Mouse (Mus musculus): ENCODE results near the gene Treml1. TPM values are rescaled to one million over a fixed set of nuclear protein-coding genes. Genes with fewer than 3 reads are reported as not detected.

Treml1 gene
- polyA plus RNA-seq, 1 experiment from 2014 or later, result 18.8 TPM

DNA sequence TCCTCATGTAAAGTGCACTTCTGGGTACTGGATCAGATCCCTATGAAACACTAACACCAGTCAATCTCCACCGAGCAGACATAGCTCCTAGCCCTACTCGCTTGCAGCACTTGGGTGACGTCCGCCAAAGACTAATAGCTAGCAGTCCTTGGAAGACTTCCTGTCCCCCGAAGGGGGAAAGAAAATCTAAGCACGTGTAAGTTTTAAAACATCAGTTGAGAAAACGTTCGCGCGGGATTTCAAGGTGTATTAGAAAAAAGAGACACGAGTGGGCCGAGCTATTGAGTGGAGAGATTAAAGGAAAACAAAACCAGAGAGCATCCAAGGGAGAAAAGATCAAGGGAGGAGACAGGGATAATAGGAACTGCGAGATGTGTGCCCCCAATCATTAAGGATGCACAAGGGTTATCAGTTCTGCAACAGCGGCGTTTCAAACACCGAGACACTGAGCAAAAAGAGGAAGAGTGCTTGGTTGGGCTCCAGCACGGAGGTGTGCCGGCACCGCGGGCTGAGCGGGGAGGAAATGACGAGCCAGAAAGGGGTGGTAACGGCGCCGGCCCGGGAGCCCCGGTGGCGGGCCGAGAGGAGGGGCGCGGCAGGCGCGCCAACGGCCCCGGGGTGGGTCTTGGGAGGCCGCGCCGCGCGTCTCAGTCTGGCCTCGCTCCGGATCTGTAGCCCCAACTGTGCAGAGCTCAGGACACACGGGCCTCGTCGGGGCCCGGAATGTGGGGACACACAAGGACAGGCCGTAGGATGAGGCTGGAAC lies 49.0 kb downstream of the Treml1 start:
- Histone ChIP-seq H3K4me1 (ENCODE audit: insufficient read depth) (peaks cover 34% of the 10 kb centered on the region), H3K9me3 (ENCODE audit: low read length) (no peaks in the 10 kb centered on the region), H3K27ac (ENCODE audit: low read depth) (peak overlapping the region; percentile 100), H3K9ac (replicated peaks) (peak overlapping the region; percentile 99), H3K4me2 (ENCODE audit: low read depth, low read length) (peak overlapping the region; percentile 87), H3K4me3 (ENCODE audit: low read depth, low read length) (peak overlapping the region; percentile 94), H3K27me3 (ENCODE audit: insufficient read depth, low read length) (no peaks in the 10 kb centered on the region), H3K36me3 (replicated peaks; ENCODE audit: insufficient read depth, low read length) (peaks cover 18% of the 10 kb centered on the region)
- WGBS (ENCODE audit: insufficient replicate concordance), result under 1% methylated on average over 47 of the region's 47 CpGs
- no peak for TF ChIP-seq CTCF (IDR thresholded peaks at IDR 0.05; ENCODE audit: low read depth)
- TF ChIP-seq EP300 (IDR thresholded peaks at IDR 0.05; ENCODE audit: low read depth), result 0 out of 2 replicates have a peak, but pooled peaks have one; percentile 27
- DNase-seq (peak; percentile 90), ATAC-seq (peak; percentile 47)

DNA sequence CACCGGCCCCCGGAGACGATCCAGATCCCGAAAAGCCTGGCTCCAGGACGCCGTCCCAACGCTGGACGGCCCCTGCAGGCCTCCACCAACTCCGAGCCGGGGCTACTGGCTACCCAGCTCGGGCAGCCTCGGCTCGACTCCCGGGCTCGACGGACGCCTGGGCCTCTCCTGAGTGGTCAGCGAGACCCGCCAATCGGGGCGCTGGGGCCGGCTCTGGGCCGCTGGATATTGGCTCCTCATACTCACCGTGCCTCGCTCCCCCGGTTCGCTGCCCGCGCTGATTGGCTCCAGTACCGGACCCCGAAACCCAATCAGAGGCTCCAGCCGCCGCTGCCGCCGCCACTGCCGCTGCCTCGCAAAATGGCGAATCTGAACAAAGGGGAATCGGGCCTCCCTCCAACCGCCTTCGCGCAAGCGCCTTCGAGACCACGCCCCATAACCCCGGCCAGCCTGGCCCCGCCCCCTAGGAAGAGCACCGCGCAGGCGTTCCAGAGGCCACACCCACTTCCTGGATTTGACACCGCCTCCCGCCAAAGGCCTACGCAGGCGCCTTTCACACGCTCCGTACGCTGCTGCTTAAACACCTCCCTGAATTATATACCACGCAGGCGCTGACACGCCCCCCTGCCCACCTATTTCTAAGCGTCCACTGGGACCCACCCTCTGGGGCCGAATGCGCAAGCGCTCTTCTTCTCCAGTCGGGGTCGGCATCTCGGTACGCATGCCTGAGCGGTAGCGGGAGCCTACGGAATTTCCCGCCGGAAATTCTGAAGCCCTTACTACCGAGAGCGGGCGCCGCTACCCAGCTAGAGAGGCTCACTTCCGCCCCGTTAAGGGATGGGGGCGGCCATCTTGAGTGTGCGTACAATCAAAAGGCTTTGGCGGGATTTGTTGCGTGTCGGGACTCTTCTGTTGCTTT lies 49.9 kb downstream of the Treml1 start, which contains the start of the genes Nfya and Oard1:
Gene Nfya, minus strand, starts transcription at position 527 of the 919 bp plus-strand sequence.
Gene Oard1, plus strand, starts transcription at position 635 of the 919 bp plus-strand sequence.
- peaks cover 26% of the 10 kb centered on the region for H3K36me3 ChIP-seq (replicated peaks; ENCODE audit: insufficient read depth, low read length)
- H3K4me2 ChIP-seq (ENCODE audit: low read depth, low read length), result peak within 1 kb of the TSS; percentile 87
- DNase-seq, result peak; percentile 100
- H3K27me3 ChIP-seq (ENCODE audit: insufficient read depth, low read length), result no peaks in the 10 kb centered on the region
- peak within 1 kb of the TSS; percentile 100 for H3K27ac ChIP-seq (ENCODE audit: low read depth)
- TF ChIP-seq CTCF (IDR thresholded peaks at IDR 0.05; ENCODE audit: low read depth), result no peak
- peak; percentile 51 for TF ChIP-seq EP300 (IDR thresholded peaks at IDR 0.05; ENCODE audit: low read depth)
- H3K4me3 ChIP-seq (ENCODE audit: low read depth, low read length), result peak within 1 kb of the TSS; percentile 94
- H3K4me1 ChIP-seq (ENCODE audit: insufficient read depth), result peaks cover 34% of the 10 kb centered on the region
- WGBS (ENCODE audit: insufficient replicate concordance), result under 1% methylated on average over 77 of the region's 84 CpGs
- H3K9ac ChIP-seq (replicated peaks), result peak within 1 kb of the TSS; percentile 99
- H3K9me3 ChIP-seq (ENCODE audit: low read length), result no peaks in the 10 kb centered on the region
- ATAC-seq, result peak; percentile 88

DNA sequence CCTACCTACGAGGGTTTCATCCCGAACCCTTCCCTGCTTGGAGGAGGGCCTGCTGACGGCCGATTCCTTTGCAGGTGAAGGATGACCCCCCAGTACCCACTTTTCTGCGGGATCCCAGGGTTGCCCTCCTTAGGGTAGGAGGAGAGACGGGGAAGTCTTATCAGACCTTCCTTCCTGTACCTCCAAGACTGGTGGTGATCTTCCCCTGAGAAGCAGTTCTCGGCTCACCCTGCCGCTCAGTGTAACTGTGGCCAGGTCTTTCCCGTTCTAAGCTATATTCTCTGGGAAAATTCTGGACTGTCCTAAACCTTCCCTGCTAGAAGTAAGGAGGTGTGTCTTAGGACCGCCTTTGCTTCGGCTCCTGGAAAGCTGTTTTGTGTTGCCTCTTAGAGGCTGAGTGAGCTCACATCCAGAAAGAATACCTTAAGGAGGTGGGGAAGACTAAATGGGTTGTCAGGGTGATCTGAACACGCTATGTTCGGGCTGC lies 50.6 kb downstream of the Treml1 start:
- Histone ChIP-seq H3K36me3 (replicated peaks; ENCODE audit: insufficient read depth, low read length) (peaks cover 33% of the 10 kb centered on the region), H3K9ac (replicated peaks) (peak overlapping the region; percentile 78), H3K27ac (ENCODE audit: low read depth) (peak overlapping the region; percentile 100), H3K27me3 (ENCODE audit: insufficient read depth, low read length) (no peaks in the 10 kb centered on the region), H3K4me2 (ENCODE audit: low read depth, low read length) (peak overlapping the region; percentile 66), H3K4me3 (ENCODE audit: low read depth, low read length) (peak overlapping the region; percentile 94), H3K4me1 (ENCODE audit: insufficient read depth) (peaks cover 34% of the 10 kb centered on the region), H3K9me3 (ENCODE audit: low read length) (no peaks in the 10 kb centered on the region)
- under 1% methylated on average over 13 of the region's 13 CpGs for WGBS (ENCODE audit: insufficient replicate concordance)
- ATAC-seq (no peak), DNase-seq (no peak)
- TF ChIP-seq EP300 (IDR thresholded peaks at IDR 0.05; ENCODE audit: low read depth), result no peak
- TF ChIP-seq CTCF (IDR thresholded peaks at IDR 0.05; ENCODE audit: low read depth), result no peak

DNA sequence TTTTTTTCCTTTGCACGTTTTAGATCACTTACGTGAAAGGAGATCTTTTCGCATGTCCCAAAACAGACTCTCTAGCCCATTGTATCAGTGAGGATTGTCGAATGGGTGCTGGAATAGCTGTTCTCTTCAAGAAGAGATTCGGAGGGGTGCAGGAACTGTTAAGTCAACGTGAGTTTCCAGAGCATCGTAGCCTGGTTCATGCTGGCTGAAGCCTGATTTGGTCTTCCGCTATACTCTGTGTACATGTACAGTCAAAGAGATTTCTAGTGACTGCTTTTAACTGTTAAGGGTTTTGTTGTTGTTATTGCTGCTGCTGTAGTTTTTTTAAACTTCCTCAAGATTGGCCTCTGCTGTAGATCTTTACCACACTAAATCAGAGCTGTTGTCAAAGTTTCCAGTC lies 51.5 kb downstream of the Treml1 start:
- Histone ChIP-seq H3K4me1 (ENCODE audit: insufficient read depth) (peaks cover 33% of the 10 kb centered on the region), H3K4me3 (ENCODE audit: low read depth, low read length) (peak overlapping the region; percentile 94), H3K9ac (replicated peaks) (peak overlapping the region; percentile 78), H3K27me3 (ENCODE audit: insufficient read depth, low read length) (no peaks in the 10 kb centered on the region), H3K27ac (ENCODE audit: low read depth) (peak overlapping the region; percentile 100; the same call in 1 of the 2 replicates), H3K4me2 (ENCODE audit: low read depth, low read length) (peak overlapping the region; percentile 66), H3K36me3 (replicated peaks; ENCODE audit: insufficient read depth, low read length) (peaks cover 38% of the 10 kb centered on the region), H3K9me3 (ENCODE audit: low read length) (no peaks in the 10 kb centered on the region)
- ATAC-seq (no peak), DNase-seq (no peak)
- WGBS (ENCODE audit: insufficient replicate concordance), result 57% methylated on average over 8 of the region's 8 CpGs
- TF ChIP-seq CTCF (IDR thresholded peaks at IDR 0.05; ENCODE audit: low read depth), result no peak
- TF ChIP-seq EP300 (IDR thresholded peaks at IDR 0.05; ENCODE audit: low read depth), result no peak

DNA sequence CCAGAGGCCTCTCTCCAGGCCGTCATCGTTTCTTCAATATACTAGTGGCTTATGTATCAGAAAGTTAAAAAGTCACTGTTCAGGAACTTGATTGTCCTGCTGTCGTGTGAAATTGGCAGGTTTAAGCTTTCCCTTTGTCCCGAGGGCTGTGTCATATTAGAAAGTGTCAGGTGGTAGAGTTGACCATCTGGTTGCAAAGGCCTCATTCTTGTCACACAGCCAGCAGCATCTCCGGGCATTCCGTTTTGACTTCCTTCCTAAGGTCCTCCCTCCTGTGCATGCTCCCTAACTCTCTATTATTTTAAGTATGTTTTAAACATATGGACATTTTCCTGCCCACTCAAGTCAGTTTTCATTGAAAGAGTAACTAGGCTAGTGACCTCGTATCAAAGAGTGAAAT lies 56.3 kb downstream of the Treml1 start:
- ATAC-seq, result no peak
- Histone ChIP-seq H3K4me3 (ENCODE audit: low read depth, low read length) (no peak overlapping the region), H3K36me3 (replicated peaks; ENCODE audit: insufficient read depth, low read length) (peaks cover 51% of the 10 kb centered on the region), H3K4me2 (ENCODE audit: low read depth, low read length) (no peak overlapping the region), H3K9me3 (ENCODE audit: low read length) (no peaks in the 10 kb centered on the region), H3K27ac (ENCODE audit: low read depth) (no peak overlapping the region), H3K9ac (replicated peaks) (no peak overlapping the region), H3K27me3 (ENCODE audit: insufficient read depth, low read length) (no peaks in the 10 kb centered on the region), H3K4me1 (ENCODE audit: insufficient read depth) (peaks cover 31% of the 10 kb centered on the region)
- no peak for TF ChIP-seq CTCF (IDR thresholded peaks at IDR 0.05; ENCODE audit: low read depth)
- TF ChIP-seq EP300 (IDR thresholded peaks at IDR 0.05; ENCODE audit: low read depth), result no peak
- 83% methylated on average over 7 of the region's 7 CpGs for WGBS (ENCODE audit: insufficient replicate concordance)
- DNase-seq, result no peak

Other genes starting within 250 kb of the Treml1 start
- gene 9830107B12Rik, start 213.6 kb upstream of the Treml1 start, polyA plus RNA-seq (2015; fragmentation: Nextera tagmentation; extraction: Ambion mirVana), result 1.1 and 1.4 TPM in 2 replicates
- 1.6 and 1.7 TPM in 2 replicates for gene A530064D06Rik, start 192.6 kb upstream of the Treml1 start, polyA plus RNA-seq (2015; fragmentation: Nextera tagmentation; extraction: Ambion mirVana)
- gene Trem1, start 127.1 kb upstream of the Treml1 start, polyA plus RNA-seq (2015; fragmentation: Nextera tagmentation; extraction: Ambion mirVana), result 1.6 and 2.1 TPM in 2 replicates
- 12.2 and 14.3 TPM in 2 replicates for gene Trem3, start 112.1 kb upstream of the Treml1 start, polyA plus RNA-seq (2015; fragmentation: Nextera tagmentation; extraction: Ambion mirVana)
- gene Treml4, start 95.6 kb upstream of the Treml1 start, polyA plus RNA-seq (2015; fragmentation: Nextera tagmentation; extraction: Ambion mirVana), result 7.9 and 9.2 TPM in 2 replicates
- gene Treml2, start 60.4 kb upstream of the Treml1 start, polyA plus RNA-seq (2015; fragmentation: Nextera tagmentation; extraction: Ambion mirVana), result 2.0 and 2.7 TPM in 2 replicates
- gene B430306N03Rik, start 43.8 kb upstream of the Treml1 start, polyA plus RNA-seq (2015; fragmentation: Nextera tagmentation; extraction: Ambion mirVana), result 4.7 and 5.1 TPM in 2 replicates
- gene Trem2, start 13.5 kb upstream of the Treml1 start, polyA plus RNA-seq (2015; fragmentation: Nextera tagmentation; extraction: Ambion mirVana), result 5.6 and 6.3 TPM in 2 replicates
- 3.2 and 3.7 TPM in 2 replicates for gene Nfya, start 50.0 kb downstream of the Treml1 start, polyA plus RNA-seq (2015; fragmentation: Nextera tagmentation; extraction: Ambion mirVana)
- gene Oard1, start 50.1 kb downstream of the Treml1 start, polyA plus RNA-seq (2015; fragmentation: Nextera tagmentation; extraction: Ambion mirVana), result 29.7 and 30.1 TPM in 2 replicates
- 0.25 and 3.6 TPM in 2 replicates for gene Apobec2, start 73.0 kb downstream of the Treml1 start, polyA plus RNA-seq (2015; fragmentation: Nextera tagmentation; extraction: Ambion mirVana)
- gene Tspo2, start 91.6 kb downstream of the Treml1 start, polyA plus RNA-seq (2015; fragmentation: Nextera tagmentation; extraction: Ambion mirVana), result 61.1 and 65.2 TPM in 2 replicates
- gene Unc5cl, start 95.0 kb downstream of the Treml1 start, polyA plus RNA-seq (2015; fragmentation: Nextera tagmentation; extraction: Ambion mirVana), result 0.68 and 0.92 TPM in 2 replicates